In genomic region chr1:87183998-87184750, GRCm38 (mm10) we compare ENCODE assay signal across 10 mouse cellular contexts. TPM values are rescaled to one million over a fixed set of nuclear protein-coding genes. Genes with fewer than 3 reads are reported as not detected.
DNase-seq lines count a peak whose midpoint lies in the region; ATAC-seq and TF ChIP-seq lines count a peak whose summit lies in the region.
"Had no signal": no experiment of that assay in that cellular context is flagged by ENCODE, and none has a peak within 500 bp of the region (broad histone marks: within the 10 kb centered on the region; RNA-seq: fewer than 3 reads in every experiment).

No protein-coding gene starts in this region.

- 23% methylated on average over 15 of the region's 15 CpGs for WGBS in heart, embryonic 13.5 days
- WGBS in heart, adult 2 months = 31% methylated on average over 15 of the region's 15 CpGs
- WGBS in thymus, adult 2 months = 39% methylated on average over 15 of the region's 15 CpGs
- 28% methylated on average over 15 of the region's 15 CpGs for WGBS in limb, embryonic 12.5 days

- no peaks in the 10 kb centered on the region for H3K9me3 ChIP-seq in heart, embryonic 13.5 days
- no peaks in the 10 kb centered on the region for H3K9me3 ChIP-seq in limb, embryonic 12.5 days
- H3K9me3 ChIP-seq: limb, embryonic 15.5 days had no signal

- TF ChIP-seq EP300 in heart, adult 2 months (IDR thresholded peaks at IDR 0.05; ENCODE audit: insufficient read depth, low read depth, low read length) = no peak

- H3K4me3 ChIP-seq in heart, embryonic 13.5 days = no peak overlapping the region
- no peak overlapping the region for H3K4me3 ChIP-seq in heart, adult 2 months
- H3K4me3 ChIP-seq in thymus, adult 2 months (ENCODE audit: control insufficient read depth, insufficient read depth, low read length) = 0 out of 2 replicates have a peak overlapping the region, but pooled peaks have one; percentile 2
- no peak overlapping the region for H3K4me3 ChIP-seq in limb, embryonic 12.5 days (replicated peaks)
- H3K4me3 ChIP-seq: limb, embryonic 15.5 days had no signal

- no peak for TF ChIP-seq POLR2A in heart, adult 2 months (IDR thresholded peaks at IDR 0.05; ENCODE audit: insufficient read depth, low read depth, low read length)
- no peak for TF ChIP-seq POLR2A in thymus, adult 2 months (IDR thresholded peaks at IDR 0.05; ENCODE audit: control insufficient read depth, extremely low read depth, insufficient read depth, low read length, poor library complexity)

- TF ChIP-seq CTCF in heart, adult 2 months (IDR thresholded peaks at IDR 0.05) = no peak
- TF ChIP-seq CTCF in thymus, adult 2 months (IDR thresholded peaks at IDR 0.05; ENCODE audit: borderline replicate concordance, control insufficient read depth, extremely low read depth, insufficient read depth, low read length, poor library complexity) = no peak

- no peak overlapping the region for H3K27ac ChIP-seq in heart, embryonic 13.5 days (replicated peaks)
- H3K27ac ChIP-seq in heart, adult 2 months = no peak overlapping the region
- no peak overlapping the region for H3K27ac ChIP-seq in thymus, adult 2 months (ENCODE audit: control insufficient read depth, insufficient read depth, low read length)
- no peak overlapping the region for H3K27ac ChIP-seq in limb, embryonic 12.5 days
- H3K27ac ChIP-seq: limb, embryonic 15.5 days had no signal

- peak overlapping the region; percentile 54 for H3K4me2 ChIP-seq in heart, embryonic 13.5 days
- 0 out of 2 replicates have a peak overlapping the region, but pooled peaks have one; percentile 15 for H3K4me2 ChIP-seq in limb, embryonic 12.5 days

- DNase-seq in heart, adult 2 months = no peak
- no peak for DNase-seq in thymus, adult 2 months
- DNase-seq in thymus, postnatal 25 days = no peak
- no peak for DNase-seq in frontal cortex, postnatal 25 days (ENCODE audit: low spot score in 2 of 2)
- no peak for DNase-seq in cerebellum, adult 18-20 months
- DNase-seq in thymus, postnatal 14 days = no peak

- no peak for ATAC-seq in heart, embryonic 13.5 days (ENCODE audit: extremely low read depth, insufficient number of reproducible peaks, low FRiP score, low TSS enrichment)
- ATAC-seq in limb, embryonic 12.5 days (ENCODE audit: insufficient number of reproducible peaks, insufficient read depth, low FRiP score, low TSS enrichment, low read depth) = no peak

- no peaks in the 10 kb centered on the region for H3K79me2 ChIP-seq in heart, adult 2 months (replicated peaks; ENCODE audit: control insufficient read depth, insufficient read depth, low read length)

- intact Hi-C loops in heart, adult 2 months (cut with DNase I) = loop anchor here (10.0 kb wide), 1 partner anchor 139 kb away; no protein-coding TSS in a partner anchor

- peaks cover 13% of the 10 kb centered on the region for H3K4me1 ChIP-seq in heart, embryonic 13.5 days
- H3K4me1 ChIP-seq in heart, adult 2 months (ENCODE audit: control insufficient read depth, insufficient read depth, low read length) = peaks cover 2% of the 10 kb centered on the region
- H3K4me1 ChIP-seq in thymus, adult 2 months (replicated peaks; ENCODE audit: control insufficient read depth, insufficient read depth, low read length) = peaks cover 13% of the 10 kb centered on the region; the same call in 1 of the 2 replicates
- H3K4me1 ChIP-seq in limb, embryonic 12.5 days (replicated peaks) = peaks cover 10% of the 10 kb centered on the region; the same call in 1 of the 2 replicates

- H3K27me3 ChIP-seq in heart, embryonic 13.5 days (replicated peaks) = peaks cover 92% of the 10 kb centered on the region
- peaks cover 5% of the 10 kb centered on the region; the same call in 1 of the 2 replicates for H3K27me3 ChIP-seq in heart, adult 2 months (ENCODE audit: control insufficient read depth, insufficient read depth, low read length)
- peaks cover 8% of the 10 kb centered on the region for H3K27me3 ChIP-seq in thymus, adult 2 months (ENCODE audit: control insufficient read depth, insufficient read depth, low read length)
- peaks cover 90% of the 10 kb centered on the region for H3K27me3 ChIP-seq in limb, embryonic 12.5 days

- no peak overlapping the region for H3K9ac ChIP-seq in heart, embryonic 13.5 days
- H3K9ac ChIP-seq in heart, adult 2 months (ENCODE audit: low read depth, low read length) = no peak overlapping the region
- H3K9ac ChIP-seq in limb, embryonic 12.5 days (replicated peaks) = no peak overlapping the region
- H3K9ac ChIP-seq: limb, embryonic 15.5 days had no signal

- H3K36me3 ChIP-seq in heart, embryonic 13.5 days = no peaks in the 10 kb centered on the region
- H3K36me3 ChIP-seq in heart, adult 2 months (ENCODE audit: control insufficient read depth, insufficient read depth, low read length) = no peaks in the 10 kb centered on the region
- H3K36me3 ChIP-seq in thymus, adult 2 months (ENCODE audit: control insufficient read depth, insufficient read depth, low read length) = no peaks in the 10 kb centered on the region
- H3K36me3 ChIP-seq in limb, embryonic 12.5 days = no peaks in the 10 kb centered on the region
- H3K36me3 ChIP-seq: limb, embryonic 15.5 days had no signal

RNA-seq across cellular contexts. Expression of gene Prss56, which starts 1.1 kb away (rescaled TPM):
- 0.11 TPM in 1 of 2 replicates, not detected in the other for polyA plus RNA-seq in heart, embryonic 13.5 days (2015; fragmentation: Nextera tagmentation; extraction: Ambion mirVana)
- not detected for total RNA-seq in heart, adult 2 months (2021)
- not detected in 2 replicates for polyA plus RNA-seq in heart, adult 2 months (2012; rRNA removed)
- 0.10 and 0.23 TPM in 2 replicates for polyA plus RNA-seq in thymus, adult 2 months (2012; rRNA removed)
- polyA plus RNA-seq in limb, embryonic 12.5 days (2016; fragmentation: Nextera tagmentation; extraction: Ambion mirVana) = not detected in 2 replicates
- polyA plus RNA-seq: heart, postnatal 0 days had no signal

RNA-seq across cellular contexts. Expression of gene Chrnd, which starts 6.2 kb away (rescaled TPM):
- not detected in 2 replicates for polyA plus RNA-seq in heart, embryonic 13.5 days (2015; fragmentation: Nextera tagmentation; extraction: Ambion mirVana)
- total RNA-seq in heart, adult 2 months (2021) = not detected
- not detected in 2 replicates for polyA plus RNA-seq in heart, adult 2 months (2012; rRNA removed)
- polyA plus RNA-seq in thymus, adult 2 months (2012; rRNA removed) = 0.09 TPM in 1 of 2 replicates, not detected in the other
- 1.7 and 3.0 TPM in 2 replicates for polyA plus RNA-seq in limb, embryonic 12.5 days (2016; fragmentation: Nextera tagmentation; extraction: Ambion mirVana)
- polyA plus RNA-seq: heart, postnatal 0 days had no signal

RNA-seq across cellular contexts. Expression of gene Chrng, which starts 20.3 kb away (rescaled TPM):
- polyA plus RNA-seq in heart, embryonic 13.5 days (2015; fragmentation: Nextera tagmentation; extraction: Ambion mirVana) = 0.67 and 1.2 TPM in 2 replicates
- total RNA-seq in heart, adult 2 months (2021) = not detected
- not detected in 2 replicates for polyA plus RNA-seq in heart, adult 2 months (2012; rRNA removed)
- 0.15 and 0.27 TPM in 2 replicates for polyA plus RNA-seq in thymus, adult 2 months (2012; rRNA removed)
- 10.4 and 11.8 TPM in 2 replicates for polyA plus RNA-seq in limb, embryonic 12.5 days (2016; fragmentation: Nextera tagmentation; extraction: Ambion mirVana)

RNA-seq across cellular contexts. Expression of gene Ecel1, which starts 27.9 kb away (rescaled TPM):
- 0.79 and 1.0 TPM in 2 replicates for polyA plus RNA-seq in heart, embryonic 13.5 days (2015; fragmentation: Nextera tagmentation; extraction: Ambion mirVana)
- total RNA-seq in heart, adult 2 months (2021) = not detected
- 0.09 and 0.31 TPM in 2 replicates for polyA plus RNA-seq in heart, adult 2 months (2012; rRNA removed)
- polyA plus RNA-seq in thymus, adult 2 months (2012; rRNA removed) = 1.7 and 2.4 TPM in 2 replicates
- 0.29 and 0.56 TPM in 2 replicates for polyA plus RNA-seq in limb, embryonic 12.5 days (2016; fragmentation: Nextera tagmentation; extraction: Ambion mirVana)

RNA-seq across cellular contexts. Expression of gene Eif4e2, which starts 29.5 kb away (rescaled TPM):
- 120 and 123 TPM in 2 replicates for polyA plus RNA-seq in heart, embryonic 13.5 days (2015; fragmentation: Nextera tagmentation; extraction: Ambion mirVana)
- total RNA-seq in heart, adult 2 months (2021) = 10 to 100 TPM; 44.1 to 47.2 TPM
- polyA plus RNA-seq in heart, adult 2 months (2012; rRNA removed) = 25.8 and 37.2 TPM in 2 replicates
- polyA plus RNA-seq in thymus, adult 2 months (2012; rRNA removed) = 41.9 and 45.0 TPM in 2 replicates
- 170 and 171 TPM in 2 replicates for polyA plus RNA-seq in limb, embryonic 12.5 days (2016; fragmentation: Nextera tagmentation; extraction: Ambion mirVana)
